Mouse (Mus musculus): ENCODE measurements around the gene Crlf2.

Gene Crlf2

DNA sequence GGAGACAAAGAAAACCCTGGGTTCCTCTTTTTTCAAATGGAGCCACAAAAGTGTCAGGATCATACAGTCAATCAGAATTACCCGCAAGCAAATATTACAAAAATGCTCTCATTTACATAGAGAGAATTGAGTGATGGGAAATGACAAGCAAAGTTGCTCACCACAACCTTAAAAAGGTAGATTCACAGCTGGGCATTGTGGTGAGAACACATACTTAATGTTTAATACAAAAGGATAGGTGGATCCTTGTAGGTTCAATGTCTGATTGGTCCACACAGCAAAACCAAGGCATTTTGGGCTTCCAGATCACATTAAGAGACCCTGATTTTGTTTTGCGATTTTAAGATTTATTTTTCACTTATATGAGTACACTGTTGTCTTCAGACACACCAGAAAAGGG is 11.7 kb downstream of the Crlf2 start:
- DNase-seq (ENCODE audit: low spot score), result no peak

DNA sequence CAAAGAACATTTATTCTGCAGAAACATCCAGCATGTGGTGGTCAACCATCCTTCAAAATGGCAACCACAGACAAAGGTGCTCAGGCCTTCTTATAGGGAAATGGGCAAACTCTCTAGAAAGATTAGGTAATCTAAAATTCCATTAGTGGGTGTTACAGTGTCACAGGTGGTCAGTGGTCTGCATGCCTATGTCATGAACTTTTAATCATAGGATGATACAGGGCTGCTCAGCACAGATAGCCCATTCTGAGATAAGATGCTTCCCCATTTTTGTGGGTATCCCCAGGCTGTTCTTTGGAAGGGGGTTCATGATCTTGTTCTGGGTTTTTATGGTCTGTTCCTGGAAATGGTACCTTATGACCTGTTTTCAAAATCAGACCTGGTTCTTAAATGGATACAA is 49.1 kb downstream of the Crlf2 start:
- no peak for DNase-seq (ENCODE audit: low spot score)

DNA sequence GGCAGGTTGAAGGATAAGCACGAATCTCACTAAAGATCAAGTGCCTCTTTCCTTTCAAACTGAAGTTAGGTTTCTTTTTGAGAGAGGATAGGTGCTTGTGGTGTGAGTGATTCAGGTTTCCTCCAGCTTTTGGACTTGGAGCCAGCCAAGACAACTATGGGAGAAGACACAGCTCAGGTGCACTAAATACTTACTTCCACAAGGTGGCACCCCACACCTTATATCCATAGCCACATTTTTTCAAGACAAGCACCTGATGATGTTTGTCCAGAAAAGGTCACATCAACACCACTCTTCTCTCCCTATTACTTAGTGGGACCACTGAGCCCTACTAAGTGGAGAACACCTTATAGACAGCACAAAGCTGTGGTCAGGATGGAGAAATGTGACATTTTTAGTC is 52.1 kb downstream of the Crlf2 start:
- DNase-seq (ENCODE audit: low spot score), result no peak
